Mouse (Mus musculus): ENCODE measurements around the gene Arhgap19. TPM values are rescaled to one million over a fixed set of nuclear protein-coding genes. Genes with fewer than 3 reads are reported as not detected.

Gene Arhgap19
- polyA plus RNA-seq, 1 experiment from 2014 or later, result 11.0 TPM

GRCm38 (mm10) chr19:41794017-41794416 is 7.8 kb downstream of the Arhgap19 start:
- H3K27ac ChIP-seq, result no peak overlapping the region
- no peak overlapping the region for H3K9ac ChIP-seq (replicated peaks)
- no peak overlapping the region for H3K4me2 ChIP-seq (replicated peaks)
- H3K9me3 ChIP-seq, result no peaks in the 10 kb centered on the region
- ATAC-seq, result no peak
- H3K27me3 ChIP-seq, result no peaks in the 10 kb centered on the region
- peaks cover 13% of the 10 kb centered on the region for H3K4me1 ChIP-seq (replicated peaks)
- no peak overlapping the region for H3K4me3 ChIP-seq (replicated peaks)
- no peaks in the 10 kb centered on the region for H3K36me3 ChIP-seq

GRCm38 (mm10) chr19:41792934-41793486 is 8.8 kb downstream of the Arhgap19 start:
- H3K27ac ChIP-seq, result no peak overlapping the region
- H3K9ac ChIP-seq (replicated peaks), result no peak overlapping the region
- no peak for ATAC-seq
- WGBS, result 91% methylated on average over 1 of the region's 1 CpGs
- peaks cover 13% of the 10 kb centered on the region for H3K4me1 ChIP-seq (replicated peaks)
- H3K27me3 ChIP-seq, result no peaks in the 10 kb centered on the region
- no peak overlapping the region for H3K4me3 ChIP-seq (replicated peaks)
- H3K9me3 ChIP-seq, result no peaks in the 10 kb centered on the region
- no peak overlapping the region for H3K4me2 ChIP-seq (replicated peaks)
- H3K36me3 ChIP-seq, result no peaks in the 10 kb centered on the region

DNA sequence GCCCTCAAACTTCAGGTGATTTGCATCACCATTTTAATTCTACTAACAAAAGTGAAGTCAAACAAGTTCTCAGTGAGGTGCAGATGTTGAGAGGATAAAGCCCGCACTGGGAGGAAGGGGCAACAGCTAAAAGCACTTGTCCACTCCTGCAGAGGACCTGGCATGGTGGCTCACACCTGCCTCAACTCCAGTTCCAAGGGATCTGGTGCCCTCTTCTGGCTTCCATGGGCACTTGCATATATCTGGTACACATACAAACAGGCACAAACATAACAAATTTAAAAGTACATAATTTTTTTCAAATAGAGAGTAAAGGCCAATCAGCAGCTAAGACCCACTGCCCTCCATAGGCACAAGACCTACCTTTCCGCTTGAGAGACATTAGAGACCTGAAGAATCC is 10.5 kb downstream of the Arhgap19 start:
- H3K27ac ChIP-seq, result no peak overlapping the region
- H3K9me3 ChIP-seq, result no peaks in the 10 kb centered on the region
- H3K9ac ChIP-seq (replicated peaks), result no peak overlapping the region
- H3K4me3 ChIP-seq (replicated peaks), result no peak overlapping the region
- H3K27me3 ChIP-seq, result no peaks in the 10 kb centered on the region
- H3K4me1 ChIP-seq (replicated peaks), result peaks cover 13% of the 10 kb centered on the region
- 97% methylated on average over 2 of the region's 2 CpGs for WGBS
- peaks cover 3% of the 10 kb centered on the region; the same call in 1 of the 2 replicates for H3K36me3 ChIP-seq
- H3K4me2 ChIP-seq (replicated peaks), result no peak overlapping the region
- ATAC-seq, result no peak

- no peaks in the 10 kb centered on the region for H3K27me3 ChIP-seq
- H3K4me1 ChIP-seq (replicated peaks), result peaks cover 5% of the 10 kb centered on the region; the same call in 1 of the 2 replicates
- no peak overlapping the region for H3K27ac ChIP-seq
- H3K36me3 ChIP-seq, result peaks cover 14% of the 10 kb centered on the region
- H3K9ac ChIP-seq (replicated peaks), result no peak overlapping the region
- no peak overlapping the region for H3K4me3 ChIP-seq (replicated peaks)
- no peak for ATAC-seq
- H3K4me2 ChIP-seq (replicated peaks), result no peak overlapping the region
- 70% methylated on average over 10 of the region's 10 CpGs for WGBS
- no peaks in the 10 kb centered on the region for H3K9me3 ChIP-seq
Measured at GRCm38 (mm10) chr19:41789110-41789961, 12.5 kb downstream of the Arhgap19 start.

- H3K4me3 ChIP-seq (replicated peaks), result no peak overlapping the region
- H3K9me3 ChIP-seq, result no peaks in the 10 kb centered on the region
- no peak overlapping the region for H3K4me2 ChIP-seq (replicated peaks)
- no peaks in the 10 kb centered on the region for H3K4me1 ChIP-seq (replicated peaks)
- H3K27me3 ChIP-seq, result no peaks in the 10 kb centered on the region
- H3K9ac ChIP-seq (replicated peaks), result no peak overlapping the region
- no peak overlapping the region for H3K27ac ChIP-seq
- ATAC-seq, result no peak
- 100% methylated on average over 1 of the region's 1 CpGs for WGBS
- peaks cover 18% of the 10 kb centered on the region for H3K36me3 ChIP-seq
Measured at GRCm38 (mm10) chr19:41786896-41787295, 15.0 kb downstream of the Arhgap19 start.

GRCm38 (mm10) chr19:41777514-41777913 is 24.3 kb downstream of the Arhgap19 start:
- Histone ChIP-seq H3K4me1 (replicated peaks) (no peaks in the 10 kb centered on the region), H3K27ac (no peak overlapping the region), H3K9me3 (no peaks in the 10 kb centered on the region), H3K27me3 (no peaks in the 10 kb centered on the region), H3K36me3 (peaks cover 60% of the 10 kb centered on the region), H3K4me2 (replicated peaks) (no peak overlapping the region), H3K9ac (replicated peaks) (no peak overlapping the region), H3K4me3 (replicated peaks) (no peak overlapping the region)
- WGBS, result 93% methylated on average over 6 of the region's 6 CpGs
- ATAC-seq, result no peak

GRCm38 (mm10) chr19:41768711-41769110 is 33.1 kb downstream of the Arhgap19 start:
- H3K27me3 ChIP-seq, result no peaks in the 10 kb centered on the region
- no peak overlapping the region for H3K4me3 ChIP-seq (replicated peaks)
- peaks cover 4% of the 10 kb centered on the region; the same call in 1 of the 2 replicates for H3K4me1 ChIP-seq (replicated peaks)
- peaks cover 30% of the 10 kb centered on the region for H3K36me3 ChIP-seq
- no peak overlapping the region for H3K9ac ChIP-seq (replicated peaks)
- H3K27ac ChIP-seq, result no peak overlapping the region
- no peak overlapping the region for H3K4me2 ChIP-seq (replicated peaks)
- H3K9me3 ChIP-seq, result no peaks in the 10 kb centered on the region
- no peak for ATAC-seq
- WGBS, result 92% methylated on average over 7 of the region's 7 CpGs

- Histone ChIP-seq H3K27ac (peak overlapping the region; percentile 54; the same call in 1 of the 2 replicates), H3K27me3 (no peaks in the 10 kb centered on the region), H3K9ac (replicated peaks) (no peak overlapping the region), H3K9me3 (no peaks in the 10 kb centered on the region), H3K4me3 (replicated peaks) (no peak overlapping the region), H3K36me3 (peaks cover 15% of the 10 kb centered on the region), H3K4me1 (replicated peaks) (peaks cover 8% of the 10 kb centered on the region; the same call in 1 of the 2 replicates), H3K4me2 (replicated peaks) (no peak overlapping the region)
- 77% methylated on average over 5 of the region's 5 CpGs for WGBS
- peak; percentile 57 for ATAC-seq
Measured at GRCm38 (mm10) chr19:41766628-41767027, 35.2 kb downstream of the Arhgap19 start.

- H3K36me3 ChIP-seq, result peaks cover 7% of the 10 kb centered on the region
- ATAC-seq, result peak; percentile 70
- WGBS, result 35% methylated on average over 12 of the region's 12 CpGs
Measured at GRCm38 (mm10) chr19:41763870-41764660, 37.8 kb downstream of the Arhgap19 start.

DNA sequence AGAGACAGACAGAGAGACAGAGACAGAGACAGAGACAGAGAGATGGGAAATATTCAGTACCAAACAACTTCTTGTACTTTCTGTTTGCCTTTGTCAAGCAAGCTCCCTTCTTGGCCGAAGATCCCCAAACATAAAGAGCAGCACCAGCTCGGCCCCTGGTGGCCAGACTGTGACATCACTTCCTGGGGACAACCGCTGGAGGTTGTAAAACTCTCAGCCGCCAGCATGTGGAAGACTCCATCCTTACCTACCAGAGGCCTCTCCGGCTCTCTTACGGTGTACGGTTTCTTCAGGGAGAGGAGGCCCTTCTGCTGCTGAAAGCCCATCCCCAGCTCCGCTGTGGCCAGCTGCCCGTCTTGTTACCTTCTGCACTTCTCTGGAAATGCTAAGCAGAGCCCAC is 40.3 kb downstream of the Arhgap19 start:
- no peaks in the 10 kb centered on the region for H3K9me3 ChIP-seq
- H3K4me2 ChIP-seq (replicated peaks), result no peak overlapping the region
- peak; percentile 40 for ATAC-seq
- 39% methylated on average over 9 of the region's 9 CpGs for WGBS
- no peak overlapping the region for H3K27ac ChIP-seq
- H3K4me3 ChIP-seq (replicated peaks), result no peak overlapping the region
- H3K9ac ChIP-seq (replicated peaks), result no peak overlapping the region
- H3K36me3 ChIP-seq, result no peaks in the 10 kb centered on the region
- H3K27me3 ChIP-seq, result no peaks in the 10 kb centered on the region
- 0 out of 2 replicates have a peak, but pooled peaks cover 4% of the 10 kb centered on the region for H3K4me1 ChIP-seq (replicated peaks)

More at GRCm38 (mm10) chr19:41763870-41764660, 37.8 kb downstream of the Arhgap19 start:
- Histone ChIP-seq H3K27ac (no peak overlapping the region), H3K4me1 (replicated peaks) (peaks cover 8% of the 10 kb centered on the region; the same call in 1 of the 2 replicates), H3K9me3 (no peaks in the 10 kb centered on the region), H3K4me3 (replicated peaks) (no peak overlapping the region), H3K4me2 (replicated peaks) (no peak overlapping the region), H3K27me3 (no peaks in the 10 kb centered on the region), H3K9ac (replicated peaks) (no peak overlapping the region)

GRCm38 (mm10) chr19:41759765-41760164 is 42.1 kb downstream of the Arhgap19 start:
- no peaks in the 10 kb centered on the region for H3K36me3 ChIP-seq
- no peak for ATAC-seq
- H3K9me3 ChIP-seq, result no peaks in the 10 kb centered on the region
- H3K27me3 ChIP-seq, result no peaks in the 10 kb centered on the region
- no peak overlapping the region for H3K4me3 ChIP-seq (replicated peaks)
- no peak overlapping the region for H3K27ac ChIP-seq
- H3K9ac ChIP-seq (replicated peaks), result no peak overlapping the region
- no peak overlapping the region for H3K4me2 ChIP-seq (replicated peaks)
- peaks cover 11% of the 10 kb centered on the region for H3K4me1 ChIP-seq (replicated peaks)
- WGBS, result 87% methylated on average over 6 of the region's 6 CpGs

DNA sequence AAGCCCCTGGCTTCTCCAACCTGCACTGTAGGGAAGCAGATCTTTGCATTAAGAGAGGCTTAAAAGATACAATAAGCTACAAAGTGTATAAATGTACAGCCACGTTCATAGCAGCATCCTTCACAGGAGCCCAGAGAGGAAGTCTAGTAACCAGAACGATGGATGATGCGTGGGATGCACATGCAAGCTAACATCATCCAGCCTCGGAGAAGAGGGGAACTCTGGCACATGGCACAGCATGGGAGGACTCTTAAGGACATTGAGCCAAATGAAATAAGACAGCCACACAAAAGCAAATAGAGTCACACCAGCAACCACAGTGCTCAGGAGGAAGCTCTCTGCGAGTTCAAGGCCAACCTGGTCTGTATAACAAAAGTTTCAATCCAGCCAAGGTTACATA is 42.6 kb downstream of the Arhgap19 start:
- peaks cover 13% of the 10 kb centered on the region for H3K4me1 ChIP-seq (replicated peaks)
- no peaks in the 10 kb centered on the region for H3K36me3 ChIP-seq
- H3K27me3 ChIP-seq, result no peaks in the 10 kb centered on the region
- no peaks in the 10 kb centered on the region for H3K9me3 ChIP-seq
- 84% methylated on average over 5 of the region's 5 CpGs for WGBS
- no peak overlapping the region for H3K4me2 ChIP-seq (replicated peaks)
- H3K9ac ChIP-seq (replicated peaks), result no peak overlapping the region
- H3K4me3 ChIP-seq (replicated peaks), result no peak overlapping the region
- ATAC-seq, result no peak
- no peak overlapping the region for H3K27ac ChIP-seq

Measured in midbrain, embryonic 13.5 days (tissue).